Mouse (Mus musculus) heart, postnatal 36 days (tissue): Measurements from ENCODE around the gene Enox1. TPM values are rescaled to one million over a fixed set of nuclear protein-coding genes. Genes with fewer than 3 reads are reported as not detected.

ENCODE experiments used
- DNase-seq, 2 experiments: peaks; one replicate each; pipeline ENCODE4 v3.0.0; 2021 to 2022
- intact Hi-C: fragments of 180-260 bp; cut with DNase I; formaldehyde crosslinking; loops from one replicate; pipeline ENCODE4 v1.15.1; 2025
- total RNA-seq, 2 experiments: library from RNA; stranded (reverse); gene quantifications; 2 replicates each; pipeline ENCODE4 v1.2.3; 2021

Enox1 gene
- total RNA-seq, 2 experiments from 2014 or later: 0.94 to 1.0 TPM

DNA sequence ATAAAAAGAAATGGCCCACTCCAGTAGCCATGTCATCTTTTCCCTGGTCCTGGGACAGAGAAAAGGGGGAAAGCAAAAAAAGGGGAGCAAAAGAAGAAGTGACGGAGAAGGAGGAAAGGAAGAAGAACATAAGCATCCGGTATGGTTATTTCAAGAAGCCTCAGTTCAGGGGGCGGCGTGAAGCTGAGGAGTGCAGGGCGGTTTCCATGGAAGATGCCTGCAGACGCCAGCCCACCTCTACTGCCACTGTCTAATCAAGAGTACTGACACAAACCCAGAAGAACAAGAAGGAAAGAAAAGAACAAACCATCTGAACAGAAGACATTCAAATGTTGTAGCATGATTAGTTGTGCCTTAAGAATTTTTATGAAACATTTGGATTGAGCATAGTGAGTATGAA is 490.5 kb downstream of the Enox1 start:
- intact Hi-C loops: no loop called here
- DNase-seq: no peak

DNA sequence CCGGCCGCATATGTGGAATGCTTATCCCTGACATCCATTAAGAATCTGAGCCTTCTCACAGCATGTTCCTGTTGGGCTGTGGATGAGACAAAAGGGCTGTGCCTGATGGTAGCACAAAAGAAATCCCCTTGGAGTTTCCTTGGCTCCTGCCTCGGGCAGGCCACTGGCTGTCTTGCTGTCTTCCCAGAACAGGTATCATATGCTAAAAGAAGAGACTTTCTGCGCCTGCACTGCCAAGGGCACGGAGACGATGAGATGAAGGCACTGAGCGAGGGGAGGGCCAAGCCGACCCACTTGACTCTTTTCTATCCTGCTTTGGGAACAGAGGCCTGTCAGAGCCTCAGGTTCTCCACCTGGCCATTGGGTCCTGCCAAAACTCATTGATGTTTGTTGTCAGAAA is 491.7 kb downstream of the Enox1 start:
- intact Hi-C loops: no loop called here
- DNase-seq: no peak

DNA sequence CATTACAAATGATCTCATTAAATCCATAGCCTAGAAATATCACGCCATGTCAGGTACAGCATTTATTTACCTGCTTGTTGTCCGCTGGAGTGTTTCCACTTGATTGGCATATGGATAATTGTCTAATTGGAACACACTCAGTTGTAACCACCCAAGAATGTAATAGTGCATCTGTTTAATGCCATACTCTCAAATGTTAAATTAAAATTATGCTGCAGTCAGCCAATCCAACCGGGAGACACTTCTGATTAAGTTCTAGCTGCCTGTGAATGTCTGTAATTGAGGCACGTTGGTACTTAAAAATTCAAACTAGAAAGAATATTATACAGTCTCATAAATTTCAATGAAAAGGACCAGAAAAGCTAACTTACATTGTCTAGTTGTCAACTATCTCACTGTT is 502.2 kb downstream of the Enox1 start:
- DNase-seq: no peak
- intact Hi-C loops: no loop called here

DNA sequence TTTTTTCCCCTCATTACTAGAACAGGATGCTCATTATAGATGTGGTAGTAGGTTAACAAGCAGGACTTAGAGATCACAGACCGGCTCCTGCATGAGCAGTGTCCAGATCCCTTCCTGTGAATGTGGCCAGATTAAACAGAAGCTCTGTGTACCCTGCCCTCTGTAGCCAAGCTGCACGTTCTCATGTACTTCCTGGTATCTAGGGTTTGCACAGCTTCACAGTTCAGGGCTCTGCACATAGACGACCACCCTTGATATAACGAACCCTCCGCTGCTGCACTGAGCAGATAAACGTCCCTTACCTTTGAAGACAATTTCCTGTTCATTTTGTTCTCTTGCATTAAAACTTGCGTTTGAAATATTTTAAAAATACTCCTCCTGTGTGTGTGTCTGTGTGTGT is 505.7 kb downstream of the Enox1 start:
- intact Hi-C loops: no loop called here
- no peak for DNase-seq

DNA sequence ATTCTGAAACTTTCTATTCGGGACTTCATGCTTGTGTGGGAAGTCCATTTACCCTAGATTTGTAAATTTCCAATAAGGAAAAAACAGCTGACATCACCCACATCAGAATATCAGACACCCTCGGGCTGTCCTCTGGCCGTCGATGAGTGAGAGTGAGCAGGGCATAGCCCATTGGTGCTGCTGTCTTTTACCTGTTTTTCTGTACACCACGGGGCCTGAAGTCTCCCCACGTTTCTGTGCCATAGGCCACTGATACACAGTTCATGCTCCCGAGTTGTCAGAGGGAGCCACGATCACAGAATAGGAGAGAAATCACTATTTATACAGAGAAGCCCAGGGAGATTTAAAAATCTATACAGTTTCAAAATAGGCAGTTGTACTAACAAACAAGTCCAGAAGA is 506.4 kb downstream of the Enox1 start:
- DNase-seq: no peak
- intact Hi-C loops: no loop called here

DNA sequence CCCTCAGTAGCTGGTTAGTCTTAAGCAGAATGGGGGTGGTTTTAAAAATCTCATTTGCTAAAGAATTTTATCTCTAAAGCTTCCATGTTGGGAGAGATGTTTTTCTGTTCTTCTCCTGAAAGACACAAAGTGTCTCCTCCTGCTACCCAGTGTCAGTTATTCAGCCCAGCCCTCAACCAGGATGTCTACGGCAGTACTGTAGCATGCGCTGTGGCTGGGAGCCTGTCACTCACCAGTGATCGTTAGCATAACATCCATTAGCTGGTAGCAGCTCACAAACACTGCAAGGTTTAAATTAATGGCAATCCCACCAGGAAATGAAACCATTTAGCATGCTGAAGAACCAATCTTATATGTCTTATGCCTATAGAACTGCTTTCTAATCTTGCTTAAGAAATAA is 511.5 kb downstream of the Enox1 start:
- intact Hi-C loops: no loop called here
- DNase-seq: no peak

DNA sequence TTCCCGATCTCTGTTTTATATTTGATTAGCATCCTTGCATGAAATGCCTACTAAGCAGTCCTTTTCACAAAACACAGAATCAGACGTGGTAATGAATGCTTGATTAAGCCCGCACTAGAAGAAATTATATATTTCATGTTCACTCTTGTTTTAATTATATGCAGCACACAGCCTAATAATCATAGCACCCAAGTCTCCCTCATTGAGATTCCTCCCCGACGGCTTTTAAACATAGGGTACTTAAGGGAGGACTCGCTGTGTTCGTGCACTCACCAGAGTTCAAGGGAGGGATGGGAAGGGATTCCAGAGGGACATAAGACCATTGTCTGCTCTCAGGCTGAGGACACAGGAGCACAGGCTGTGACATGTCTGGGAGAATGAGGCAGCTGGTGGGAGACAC is 512.9 kb downstream of the Enox1 start:
- intact Hi-C loops: no loop called here
- no peak for DNase-seq

DNA sequence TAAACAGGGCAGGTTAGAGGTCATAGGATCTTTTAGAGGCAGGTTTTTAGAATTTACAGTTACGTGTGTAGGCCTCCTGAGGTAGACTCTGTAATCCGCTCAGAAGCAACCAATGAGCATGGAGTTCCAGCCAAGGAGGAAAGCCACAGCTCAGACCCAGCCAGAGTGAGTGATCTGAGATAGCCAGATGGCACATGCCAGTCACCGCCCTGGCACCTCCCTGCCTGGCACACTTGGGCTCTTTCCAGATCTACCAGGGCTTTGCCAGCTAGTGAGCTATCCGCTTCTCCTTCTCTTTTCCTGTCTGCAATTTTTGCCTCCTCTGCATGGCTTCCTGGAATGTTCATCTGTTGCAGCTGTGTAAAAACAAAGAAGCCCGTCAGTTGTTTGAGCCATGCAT is 514.4 kb downstream of the Enox1 start:
- intact Hi-C loops: no loop called here
- DNase-seq: peak; percentile 9 to 11

DNA sequence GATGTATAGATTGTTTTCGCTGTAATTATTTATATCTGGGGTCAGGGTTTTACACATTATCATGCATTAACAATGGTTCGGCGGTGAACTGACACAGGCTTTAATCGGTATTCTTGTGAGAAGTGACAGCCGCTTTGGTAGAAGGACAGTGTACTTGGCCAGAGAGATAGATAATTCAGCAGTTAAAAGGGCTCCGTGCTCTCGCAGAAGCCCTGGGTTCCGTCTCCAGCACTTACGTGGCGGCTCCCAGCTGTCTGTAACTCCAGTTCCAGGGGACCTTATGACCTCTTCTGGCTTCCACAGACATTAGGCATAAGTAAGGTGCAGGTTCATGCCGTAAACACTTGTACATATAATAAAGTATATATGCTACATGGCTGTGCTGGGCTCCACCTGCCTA is 515.4 kb downstream of the Enox1 start:
- intact Hi-C loops: no loop called here
- no peak for DNase-seq

DNA sequence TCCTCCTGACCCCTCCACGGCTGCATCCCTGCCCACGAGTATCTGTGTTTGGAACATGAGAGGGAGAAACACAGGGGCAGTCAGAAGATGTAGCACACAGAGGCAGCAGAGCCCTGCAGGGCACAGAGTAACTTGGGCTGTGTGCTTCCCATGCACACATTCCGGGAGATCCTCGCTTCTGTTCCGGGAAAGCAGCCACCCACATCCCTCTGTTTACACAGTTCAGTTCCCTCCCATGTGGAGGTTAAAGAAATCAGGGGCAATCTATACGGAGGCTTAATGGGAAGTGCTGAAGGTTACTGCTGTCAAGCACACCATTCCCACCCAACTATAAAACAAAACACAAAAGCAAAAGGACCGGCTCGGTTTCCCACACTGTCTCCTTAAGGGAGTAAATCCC is 516.6 kb downstream of the Enox1 start:
- no peak for DNase-seq
- intact Hi-C loops: no loop called here

DNA sequence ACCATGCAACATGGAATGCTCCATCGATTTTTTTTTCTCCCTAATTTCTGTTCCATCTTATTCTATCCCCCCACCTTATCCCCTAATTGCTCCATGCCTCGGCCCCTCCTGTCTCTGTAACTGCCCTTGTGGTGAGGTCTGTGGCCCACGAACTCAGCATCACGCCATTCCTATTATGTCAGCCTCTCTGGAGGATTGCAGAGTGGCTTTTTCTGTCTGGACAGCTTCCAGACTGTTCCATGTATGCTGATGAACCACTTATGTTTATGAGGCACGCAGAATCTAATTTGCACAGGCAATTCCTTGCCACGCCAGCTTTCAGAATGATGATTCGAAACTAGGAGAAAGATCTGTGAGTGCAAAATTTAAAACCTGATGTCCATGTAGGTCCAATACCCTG is 521.4 kb downstream of the Enox1 start:
- DNase-seq: no peak
- intact Hi-C loops: no loop called here

DNA sequence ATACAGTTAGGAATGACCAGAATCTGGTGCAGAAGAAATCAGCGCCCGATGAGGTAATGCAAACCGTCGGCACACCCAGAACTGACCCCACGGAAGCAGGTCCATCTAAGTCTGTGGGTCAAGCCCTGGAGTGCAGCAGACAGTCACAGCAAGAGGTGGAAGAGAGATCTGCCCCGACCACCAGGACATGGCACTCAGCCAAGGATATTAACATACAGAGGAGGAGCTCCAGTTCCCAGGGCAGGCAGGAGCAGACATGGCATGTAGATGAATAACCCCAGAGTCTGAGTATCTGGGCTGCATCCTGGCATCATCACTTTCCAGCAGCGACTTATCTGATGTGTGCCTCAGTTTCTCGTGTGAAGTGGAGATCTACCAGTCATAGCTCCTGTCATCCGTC is 523.3 kb downstream of the Enox1 start:
- no peak for DNase-seq
- intact Hi-C loops: no loop called here

DNA sequence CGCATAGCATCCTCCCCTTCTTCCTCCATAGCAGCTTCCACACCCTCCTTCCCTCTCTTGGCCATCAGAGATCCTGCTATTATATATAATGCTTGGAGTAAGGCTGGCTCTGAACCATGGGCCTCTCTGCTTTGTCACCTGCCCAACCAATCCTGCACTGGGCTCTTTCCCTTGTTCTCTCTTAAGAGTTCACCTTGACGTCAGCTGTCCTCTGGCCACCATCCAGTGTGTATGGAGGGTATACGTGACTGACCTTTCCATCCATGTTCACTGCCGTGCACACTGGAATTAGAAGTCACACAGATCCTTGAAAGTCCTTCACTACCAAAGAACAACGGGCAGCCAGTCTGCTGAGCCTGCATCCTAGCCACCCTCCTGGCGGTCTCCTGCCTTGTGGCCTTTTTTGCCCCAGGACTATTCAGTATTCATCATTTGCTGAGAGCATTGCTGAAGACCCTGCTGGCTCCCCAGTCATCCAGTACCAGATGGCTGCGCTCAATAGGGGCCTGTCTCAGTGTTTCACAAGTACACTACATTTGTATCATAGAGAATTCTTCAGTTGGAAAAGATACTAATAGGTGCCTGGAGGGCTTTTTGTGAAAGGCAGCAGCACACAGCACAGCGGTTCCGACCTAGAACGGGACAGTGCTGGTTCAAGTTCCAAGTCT is 526.5 kb downstream of the Enox1 start:
- no peak for DNase-seq
- intact Hi-C loops: no loop called here

DNA sequence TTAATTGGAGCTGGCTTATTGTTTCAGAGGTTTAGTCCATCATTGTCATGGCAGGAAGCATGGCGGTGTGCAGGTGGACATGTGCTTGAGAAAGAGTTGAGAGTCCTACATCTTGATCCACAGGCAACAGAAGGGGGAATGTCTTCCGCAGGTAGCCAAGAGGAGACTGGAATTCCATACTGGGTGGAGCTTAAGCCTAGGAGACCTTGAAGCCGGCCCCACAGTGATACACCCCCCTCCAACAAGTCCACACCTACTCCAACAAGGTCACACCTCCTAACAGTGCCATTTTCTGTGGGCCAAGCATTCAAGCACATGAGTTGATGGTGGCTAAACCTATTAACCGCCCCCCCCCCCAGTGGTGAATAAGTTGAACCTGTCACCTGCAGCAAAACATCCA is 533.3 kb downstream of the Enox1 start:
- no peak for DNase-seq
- intact Hi-C loops: no loop called here

DNA sequence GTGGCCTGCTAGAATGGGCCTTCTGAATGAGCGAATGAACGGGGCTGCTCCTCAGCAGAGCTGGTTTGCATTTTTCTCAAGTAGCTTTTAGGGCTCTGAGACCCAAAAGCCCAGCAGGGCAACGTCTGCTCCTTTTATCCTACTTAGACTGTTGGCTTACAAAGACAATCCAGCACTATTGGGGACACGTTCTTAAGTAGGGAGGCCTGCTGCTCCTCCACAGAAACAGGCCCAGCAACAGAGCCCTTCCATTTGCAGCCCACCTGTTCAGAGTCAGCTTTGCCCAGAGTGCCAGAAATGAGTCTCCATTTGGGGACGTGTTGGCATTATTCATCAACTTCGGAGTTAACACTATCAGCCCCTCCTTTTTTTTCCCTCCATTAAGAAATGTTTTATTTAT is 548.4 kb downstream of the Enox1 start:
- no peak for DNase-seq
- intact Hi-C loops: no loop called here

DNA sequence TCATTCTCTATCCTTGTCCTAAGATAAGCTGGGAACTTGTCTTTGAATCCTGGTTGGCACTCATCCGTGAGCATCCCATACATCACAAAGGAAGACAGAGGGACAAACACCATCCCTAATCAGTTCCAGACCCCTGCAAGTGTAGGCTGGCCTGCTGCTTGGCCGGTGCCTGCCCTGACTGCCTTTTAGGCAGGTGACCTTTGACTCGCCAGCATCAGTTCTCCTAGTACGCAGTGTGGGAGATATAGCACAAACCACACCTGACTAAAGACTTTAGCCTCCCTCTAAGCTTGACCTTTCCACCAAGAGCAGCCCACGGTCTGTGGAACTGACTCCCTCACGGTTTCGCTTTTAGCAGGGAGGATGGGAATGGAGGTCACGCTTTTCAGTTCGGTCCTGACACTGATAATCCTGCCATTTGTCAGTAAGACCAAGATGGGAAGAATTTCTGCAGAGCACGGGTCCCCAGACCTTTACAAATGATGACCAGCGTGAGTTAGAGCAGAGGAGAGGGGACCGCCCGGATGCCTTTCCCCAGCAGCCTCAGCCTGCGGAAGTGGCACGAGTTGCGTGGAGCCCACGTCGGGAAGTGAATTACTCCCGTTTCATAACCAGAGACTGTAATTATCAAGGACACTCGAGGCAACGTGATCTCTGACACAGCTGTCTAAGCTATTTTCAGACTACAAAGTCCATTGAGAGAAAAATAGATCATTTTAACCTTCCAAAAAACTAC is 550.1 kb downstream of the Enox1 start:
- intact Hi-C loops: no loop called here
- no peak for DNase-seq

DNA sequence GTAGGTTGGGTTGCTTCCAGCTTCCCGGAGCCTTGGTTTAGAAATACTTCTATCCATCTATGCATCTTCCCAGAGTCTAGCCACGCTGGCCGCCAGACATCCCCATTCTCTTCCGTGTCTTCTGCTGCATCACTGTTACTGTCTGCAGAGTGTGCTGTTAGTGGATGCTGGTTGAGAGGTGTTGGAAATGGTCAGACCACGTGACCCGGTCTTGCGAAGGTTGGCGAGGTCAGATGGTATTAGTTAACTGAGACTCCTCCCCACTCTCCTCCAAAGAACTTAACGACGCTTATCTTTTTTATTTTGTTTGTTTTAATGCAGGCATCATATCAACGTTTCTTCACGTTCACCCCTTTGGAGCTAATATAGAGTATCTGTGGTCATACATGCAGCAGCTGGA is 550.7 kb downstream of the Enox1 start:
- DNase-seq: no peak
- intact Hi-C loops: no loop called here

DNA sequence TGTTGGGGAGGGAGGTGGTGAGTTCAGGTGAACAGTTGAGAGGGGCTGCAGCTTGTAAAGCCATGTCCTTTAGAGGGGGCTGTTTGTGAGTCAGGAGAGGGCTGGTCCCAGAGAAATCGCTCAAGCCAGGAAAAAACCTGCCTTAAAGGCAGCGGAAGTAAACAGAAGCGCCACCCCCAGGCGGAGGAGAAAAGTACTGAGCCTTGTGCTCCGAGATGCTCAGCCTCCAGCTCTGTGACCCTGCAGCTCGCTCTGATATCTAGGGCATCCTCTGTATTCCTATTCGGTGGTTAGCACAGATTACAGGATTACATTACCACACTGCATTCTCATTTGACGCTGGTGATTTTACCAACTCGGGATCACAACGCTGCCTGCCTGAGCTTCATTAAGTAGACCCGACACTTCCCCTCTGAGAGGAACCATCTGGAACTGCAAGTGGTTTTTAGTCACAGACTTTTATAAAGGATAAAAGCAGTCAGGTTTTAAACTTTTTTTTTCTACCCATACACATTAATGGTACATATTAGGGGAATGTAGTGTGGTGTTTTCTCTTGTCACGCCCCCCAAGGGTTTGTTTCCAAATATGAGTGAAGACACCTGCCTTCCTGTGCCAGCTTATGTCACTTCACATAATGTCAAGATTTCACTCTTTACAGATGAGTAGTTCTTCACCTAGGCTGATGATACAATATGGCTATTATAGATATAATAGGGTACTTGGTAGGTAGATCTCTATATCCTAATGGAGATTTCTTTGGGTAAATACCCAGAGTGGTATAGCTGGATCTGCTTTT is 552.0 kb downstream of the Enox1 start:
- intact Hi-C loops: no loop called here
- no peak for DNase-seq

DNA sequence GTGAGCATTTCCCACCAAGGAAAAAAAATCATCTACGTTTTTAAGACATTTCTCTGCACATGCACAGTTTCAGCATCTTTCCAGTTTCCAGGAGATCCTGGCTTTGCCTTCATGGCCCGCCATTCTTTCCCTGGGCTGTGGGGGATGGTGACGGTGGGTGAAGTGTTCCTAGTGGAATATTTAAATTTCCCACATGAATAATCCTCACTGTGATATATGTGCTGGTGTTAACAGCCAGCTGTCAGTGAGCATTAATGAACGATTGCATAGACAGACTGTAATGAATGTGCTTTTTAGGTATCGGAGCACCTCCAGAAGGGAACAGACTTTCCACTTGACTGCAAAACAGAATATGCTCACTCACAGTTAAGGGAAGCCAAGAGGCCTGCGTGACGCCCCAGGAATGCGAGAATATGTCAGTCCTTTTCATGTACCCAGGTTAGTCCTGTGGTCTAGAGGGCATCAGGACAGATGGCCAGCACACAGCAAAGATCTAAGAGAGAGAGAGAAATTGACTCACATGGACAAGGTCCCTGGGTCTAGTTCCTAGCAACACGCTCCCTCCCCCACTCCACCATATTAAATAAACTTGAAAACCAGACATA is 558.5 kb downstream of the Enox1 start:
- intact Hi-C loops: no loop called here
- DNase-seq: no peak

DNA sequence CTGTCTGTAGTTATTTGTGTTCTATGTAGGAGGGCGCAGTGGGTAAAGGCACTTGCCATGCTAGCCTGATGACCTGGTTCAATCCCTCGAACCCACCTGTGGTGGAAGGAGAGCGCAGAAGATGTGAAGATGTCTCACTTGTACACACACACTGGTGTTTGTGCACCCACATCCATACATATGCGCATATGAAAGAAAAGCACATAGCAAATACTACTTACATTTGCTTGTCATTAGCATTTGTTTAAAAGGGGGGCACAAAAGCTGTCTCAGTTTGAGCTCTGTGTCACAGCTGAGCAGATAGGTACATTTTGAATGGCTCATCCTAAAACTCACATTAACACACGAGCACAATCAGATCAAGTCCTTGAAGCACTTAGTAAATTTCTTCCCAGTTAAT is 560.4 kb downstream of the Enox1 start:
- intact Hi-C loops: no loop called here
- no peak for DNase-seq

DNA sequence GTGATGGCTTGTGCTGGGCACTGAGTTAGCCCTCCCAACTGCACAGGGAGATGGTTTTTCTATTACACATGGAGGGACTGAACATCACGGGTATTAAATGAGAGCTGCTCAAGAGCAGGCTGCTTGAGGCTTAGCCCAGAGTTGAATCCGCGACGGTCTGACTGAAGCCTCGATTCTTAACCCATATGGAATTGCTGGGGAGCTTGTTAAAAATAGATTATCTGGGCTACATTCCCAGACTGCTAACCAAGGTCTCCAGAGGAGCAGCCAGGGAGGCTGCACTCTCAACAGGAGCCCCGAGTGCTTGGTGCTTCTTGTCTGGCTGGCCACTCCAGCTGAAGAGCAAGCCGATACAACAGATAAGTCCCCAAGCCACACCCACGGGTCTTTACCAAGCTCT is 562.3 kb downstream of the Enox1 start:
- intact Hi-C loops: no loop called here
- peak in 1 of 2 experiments; percentile 2 for DNase-seq
